Mouse (Mus musculus) hindlimb bud, embryonic 11.5 days (tissue): ENCODE measurements at regions not wholly inside any gene's neighbourhood (a gene's known extent, or its start where the extent isn't known, plus 50 kb on each side); places are given as distances from the start of the nearest gene placed in this dataset.

Experiments used
- DNase-seq: peaks from one replicate; pipeline ENCODE4 v3.0.0-alpha.2; 2012; ENCODE audit warnings: low read depth, low spot score; ENCODE audit errors: extremely low spot score

- no peak for DNase-seq
Observed at GRCm38 (mm10) chr11:25157135-25157860, 1053.3 kb downstream of the 5730522E02Rik start.

GRCm38 (mm10) chr11:25157861-25158245 is 1052.7 kb downstream of the 5730522E02Rik start:
- DNase-seq = no peak

- no peak for DNase-seq
Observed at GRCm38 (mm10) chr11:25158884-25159283, 1051.7 kb downstream of the 5730522E02Rik start.

GRCm38 (mm10) chr11:25167939-25168338 is 1042.6 kb downstream of the 5730522E02Rik start:
- no peak for DNase-seq

GRCm38 (mm10) chr11:25171048-25171447 is 1039.5 kb downstream of the 5730522E02Rik start:
- DNase-seq = no peak
